Mouse (Mus musculus) layer of hippocampus, adult 9-10 months (tissue): Measurements from ENCODE around the gene Gpsm1.
"Not testable (repeated sequence)": the region's sequence is repeated elsewhere in the genome, so short reads cannot be mapped to it uniquely, and the experiment has no call there.

Source experiments
- DNase-seq: peaks from one replicate; pipeline ENCODE4 v3.0.0; 2022; ENCODE audit warnings: low spot score

Gpsm1 gene

DNA sequence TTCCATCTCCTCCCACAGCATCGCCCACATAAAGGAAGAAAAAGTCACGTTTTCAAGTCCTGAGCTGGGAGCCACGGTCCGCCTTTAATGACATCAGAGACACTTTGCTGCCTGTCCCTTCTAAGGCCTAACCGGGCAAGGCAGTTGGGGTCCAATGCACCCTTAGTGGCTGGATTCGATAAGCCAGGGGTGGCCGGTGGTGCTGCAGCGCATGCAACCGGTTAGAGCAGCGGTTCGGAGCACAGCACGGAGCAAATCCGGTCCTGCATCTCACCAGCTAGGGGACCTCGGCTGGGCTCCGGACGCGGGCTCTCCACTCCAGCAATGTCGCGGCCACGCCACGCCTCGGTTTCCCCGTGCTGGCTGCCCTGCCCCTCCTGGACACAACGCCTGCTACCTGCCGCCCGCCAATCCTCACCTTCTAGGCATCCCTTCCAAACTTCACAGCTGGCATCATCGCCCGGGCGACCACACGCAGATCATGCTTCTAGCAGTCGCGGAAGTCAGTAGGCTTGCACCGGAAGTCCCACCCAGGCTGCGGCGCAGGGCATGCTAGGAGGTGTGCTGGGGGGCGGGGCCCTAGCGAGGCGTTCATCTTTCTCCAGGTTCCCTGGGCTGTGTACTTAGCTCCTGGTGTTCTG lies 64.9 kb downstream of the Gpsm1 start, which contains the start of gene Snapc4:
Snapc4 (minus strand) TSS at position 523 of the 641 bp plus-strand sequence.
- no peak for DNase-seq

DNA sequence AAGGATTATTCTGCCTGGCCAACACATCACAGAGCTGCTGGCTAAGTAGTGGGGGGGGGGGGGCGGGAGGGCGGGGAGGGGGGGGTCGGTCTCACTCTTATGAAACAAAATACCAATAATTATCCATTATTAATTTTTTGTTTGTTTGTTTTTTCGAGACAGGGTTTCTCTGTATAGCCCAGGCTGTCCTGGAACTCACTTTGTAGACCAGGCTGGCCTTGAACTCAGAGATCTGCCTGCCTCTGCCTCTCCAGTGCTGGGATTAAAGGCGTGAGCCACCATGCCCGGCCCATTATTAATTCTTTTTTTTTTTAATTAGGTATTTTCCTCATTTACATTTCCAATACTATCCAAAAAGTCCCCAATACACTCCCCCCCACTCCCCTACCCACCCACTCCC lies 65.6 kb downstream of the Gpsm1 start:
- not testable (repeated sequence) for DNase-seq

DNA sequence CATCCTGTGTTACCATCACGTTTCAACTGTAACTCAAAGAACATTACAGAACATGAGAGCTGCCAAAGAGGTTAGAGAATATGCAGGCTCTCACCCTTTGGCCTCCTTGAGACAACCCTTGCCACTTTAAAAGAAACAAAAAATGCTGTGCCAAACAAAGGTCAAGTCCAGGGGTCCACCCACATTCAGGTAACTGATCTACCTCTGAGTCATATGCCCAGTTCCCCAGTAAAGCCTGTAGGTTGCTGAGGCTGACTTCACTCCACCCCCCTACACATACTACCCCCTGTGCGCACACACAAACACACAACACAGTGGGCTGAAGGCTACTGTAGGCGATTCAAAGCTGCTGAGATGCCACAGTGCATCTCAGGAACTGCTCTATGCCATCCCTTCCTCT lies 72.4 kb downstream of the Gpsm1 start:
- no peak for DNase-seq

DNA sequence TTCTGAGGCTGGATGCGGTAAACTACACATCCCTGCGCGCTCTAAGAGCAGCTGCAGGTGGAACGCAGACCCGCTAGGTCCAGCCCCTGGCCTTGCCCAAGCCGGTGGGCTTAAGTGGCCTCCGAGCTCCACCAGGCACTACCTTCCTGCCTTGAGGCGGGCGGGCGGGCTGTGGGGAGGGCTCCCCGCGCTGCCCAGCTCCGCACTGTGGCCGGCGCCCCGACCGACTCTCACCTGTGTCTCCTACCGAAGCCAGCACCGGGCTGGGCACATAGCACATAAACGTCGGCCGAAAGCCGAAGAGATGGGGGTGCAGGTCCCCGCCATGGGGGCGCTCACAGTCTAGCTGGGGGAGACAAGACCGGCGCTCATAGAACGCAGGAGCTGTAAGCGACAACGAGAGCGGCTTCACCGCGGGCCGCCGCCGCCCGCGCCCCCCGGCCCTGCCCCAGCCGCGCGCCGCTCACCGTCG lies 73.4 kb downstream of the Gpsm1 start:
- no peak for DNase-seq

DNA sequence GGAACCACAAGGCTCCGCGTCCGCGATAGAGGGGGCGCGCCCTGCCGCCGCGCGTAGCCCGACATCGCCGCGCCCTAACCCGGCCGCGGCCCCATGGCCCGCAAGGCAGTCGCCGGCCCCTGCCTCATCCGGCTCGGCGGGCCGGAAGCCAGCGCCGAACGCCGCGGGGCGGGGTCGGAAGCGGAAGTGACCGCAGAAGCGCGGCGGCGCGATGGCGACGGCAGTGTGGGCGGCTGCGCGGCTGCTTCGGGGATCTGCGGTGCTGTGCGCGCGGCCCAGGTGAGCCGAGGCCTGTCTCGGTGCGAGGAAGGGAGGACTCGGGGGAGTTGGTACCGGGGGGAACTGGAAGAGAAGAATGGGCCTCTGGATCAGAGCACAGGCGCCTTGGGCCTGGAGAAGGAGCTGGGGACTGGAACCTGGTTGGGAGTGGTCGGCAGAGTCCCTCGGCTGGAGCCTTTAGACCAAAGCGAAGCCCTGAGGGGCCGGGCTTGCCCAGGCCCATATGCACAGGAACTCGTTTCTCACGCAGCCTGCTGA lies 73.9 kb downstream of the Gpsm1 start, which contains the start of the genes Entr1 and Pmpca:
Entr1 (minus strand) TSS at position 163 of the 537 bp plus-strand sequence.
Pmpca (plus strand) TSS at position 186 of the 537 bp plus-strand sequence.
- DNase-seq, result no peak

DNA sequence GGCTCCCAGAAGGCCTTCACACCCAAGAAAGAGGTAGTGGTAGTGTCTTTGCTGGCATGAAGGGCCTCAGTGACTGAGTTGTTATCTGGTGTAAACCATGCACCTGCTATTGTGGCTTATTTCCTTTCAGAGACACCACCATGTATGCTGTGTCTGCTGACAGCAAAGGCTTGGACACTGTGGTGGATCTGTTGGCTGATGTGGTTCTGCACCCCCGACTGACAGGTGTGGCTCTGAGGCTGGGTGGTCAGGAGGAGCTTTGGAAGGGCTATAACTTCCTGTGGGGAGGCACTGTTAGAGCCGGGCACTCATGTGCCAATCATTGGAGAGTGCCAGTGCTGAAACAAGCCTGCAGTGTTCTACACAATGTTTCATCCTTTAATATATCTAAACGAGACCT lies 75.6 kb downstream of the Gpsm1 start:
- no peak for DNase-seq

DNA sequence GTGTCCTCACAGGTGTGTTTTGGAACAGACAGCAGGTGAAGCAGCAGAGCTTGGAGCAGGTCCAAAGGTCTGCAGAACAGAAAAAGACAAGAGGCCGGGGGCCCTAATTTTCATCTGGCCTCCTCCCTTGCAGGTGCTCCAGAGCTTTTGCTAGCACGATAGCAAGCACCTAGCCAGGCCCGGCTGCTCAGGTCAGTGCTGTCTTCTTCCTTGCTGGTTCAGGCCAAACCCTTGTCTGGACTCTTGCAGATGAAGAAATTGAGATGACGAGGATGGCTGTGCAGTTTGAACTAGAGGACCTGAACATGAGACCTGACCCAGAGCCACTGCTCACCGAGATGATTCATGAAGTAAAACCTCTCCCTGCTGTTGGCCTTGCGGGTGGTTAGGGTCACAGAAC lies 76.3 kb downstream of the Gpsm1 start:
- DNase-seq, result no peak
